Mouse (Mus musculus) cortical plate, adult 2 months (tissue): ENCODE measurements at regions not wholly inside any gene's neighbourhood (a gene's known extent, or its start where the extent isn't known, plus 50 kb on each side); places are given as distances from the start of the nearest gene placed in this dataset.

Source experiments
- CTCF ChIP-seq: fragments of 200-500 bp; IDR thresholded peaks from 2 replicates; pipeline ENCODE4 v1.5.1; 2011; ENCODE audit warnings: mild to moderate bottlenecking, control low read depth, low read length; ENCODE audit not compliant: insufficient read depth; ENCODE audit errors: extremely low read depth
- POLR2A ChIP-seq: fragments of 200-500 bp; IDR thresholded peaks from 2 replicates; pipeline ENCODE4 v1.6.1; 2011; ENCODE audit warnings: mild to moderate bottlenecking, low read length, control low read depth; ENCODE audit not compliant: insufficient read depth; ENCODE audit errors: extremely low read depth

- TF ChIP-seq CTCF (no peak), POLR2A (no peak)
Measured at GRCm38 (mm10) chr5:51624400-51624799, 56.9 kb upstream of the Ppargc1a start.
